Mouse (Mus musculus): ENCODE measurements around the gene Ptn. TPM values are rescaled to one million over a fixed set of nuclear protein-coding genes. Genes with fewer than 3 reads are reported as not detected.

Gene Ptn
- 100 to 1,000 TPM; 614 to 699 TPM for total RNA-seq (2021)

DNA sequence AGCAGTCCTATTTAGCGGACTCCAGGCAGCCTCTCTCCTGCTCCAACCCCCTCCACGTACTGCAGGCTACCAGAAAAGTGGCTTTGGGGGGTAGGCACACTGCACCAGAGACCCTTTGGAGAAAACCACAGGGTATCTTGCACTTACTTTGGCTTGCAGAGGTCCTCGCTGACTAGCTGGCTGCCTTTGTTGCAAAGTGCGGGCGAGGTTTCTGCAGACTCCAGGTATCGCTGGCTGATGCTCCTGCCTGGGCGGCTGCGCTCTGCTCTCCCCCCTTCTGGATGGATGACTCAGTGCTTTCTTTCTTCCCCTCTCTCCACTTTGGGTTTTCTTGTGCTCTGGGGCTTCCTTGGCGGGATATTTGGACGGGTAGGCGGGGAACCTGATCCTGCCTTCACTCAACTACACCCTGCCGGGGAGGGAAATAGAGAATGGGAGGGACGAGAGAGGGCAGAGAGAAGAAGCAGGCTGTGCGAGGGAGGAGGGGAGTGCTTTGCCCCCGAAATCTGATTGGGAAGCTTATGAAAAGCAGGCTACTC, at the start of gene Ptn:
Gene Ptn, minus strand, starts transcription at position 474 of the 539 bp plus-strand sequence.
- intact Hi-C loops (cut with DNase I) = loop anchor here (5.0 kb wide), 1 partner anchor 92 kb away; no protein-coding TSS in a partner anchor
- DNase-seq = peak; percentile 78

DNA sequence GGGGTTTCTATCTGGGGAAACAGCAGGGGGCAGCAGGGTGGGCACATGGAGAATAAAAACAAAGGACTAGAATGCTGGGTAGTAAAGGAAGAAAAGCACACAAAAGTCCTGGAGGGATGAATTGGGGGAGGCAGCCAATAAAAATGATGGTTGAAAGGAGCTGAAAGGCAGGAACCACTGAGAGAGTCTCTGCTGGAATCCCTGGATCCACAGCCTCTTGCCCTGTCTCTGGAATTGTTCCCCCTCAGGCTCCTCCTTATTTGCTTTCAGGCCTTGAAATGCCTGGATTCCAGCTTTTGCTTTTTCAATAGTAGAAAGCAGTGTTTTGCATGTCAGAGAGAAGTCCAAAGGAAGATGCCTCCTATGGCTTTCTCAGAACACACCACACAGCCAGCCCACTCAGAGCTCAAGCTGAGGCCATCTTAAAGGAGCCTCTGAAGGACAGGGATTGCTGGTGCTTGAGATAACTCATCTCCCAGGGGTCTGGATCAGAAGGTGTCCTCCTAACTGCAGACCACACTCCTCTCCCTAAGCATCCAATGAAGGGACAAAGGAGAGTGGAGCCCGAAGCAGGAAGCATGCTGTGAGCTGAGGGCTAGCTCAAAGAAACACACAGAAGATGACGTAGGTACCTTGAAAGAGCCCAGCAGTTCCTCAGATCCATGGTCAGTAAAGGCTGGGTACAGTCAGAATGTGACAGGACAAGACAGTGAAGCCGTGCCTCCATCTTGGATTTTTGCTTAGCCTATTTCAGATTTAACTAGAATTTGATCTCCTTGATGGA, 48.4 kb upstream of the Ptn start:
- intact Hi-C loops (cut with DNase I) = no loop called here
- DNase-seq = peak; percentile 33

DNA sequence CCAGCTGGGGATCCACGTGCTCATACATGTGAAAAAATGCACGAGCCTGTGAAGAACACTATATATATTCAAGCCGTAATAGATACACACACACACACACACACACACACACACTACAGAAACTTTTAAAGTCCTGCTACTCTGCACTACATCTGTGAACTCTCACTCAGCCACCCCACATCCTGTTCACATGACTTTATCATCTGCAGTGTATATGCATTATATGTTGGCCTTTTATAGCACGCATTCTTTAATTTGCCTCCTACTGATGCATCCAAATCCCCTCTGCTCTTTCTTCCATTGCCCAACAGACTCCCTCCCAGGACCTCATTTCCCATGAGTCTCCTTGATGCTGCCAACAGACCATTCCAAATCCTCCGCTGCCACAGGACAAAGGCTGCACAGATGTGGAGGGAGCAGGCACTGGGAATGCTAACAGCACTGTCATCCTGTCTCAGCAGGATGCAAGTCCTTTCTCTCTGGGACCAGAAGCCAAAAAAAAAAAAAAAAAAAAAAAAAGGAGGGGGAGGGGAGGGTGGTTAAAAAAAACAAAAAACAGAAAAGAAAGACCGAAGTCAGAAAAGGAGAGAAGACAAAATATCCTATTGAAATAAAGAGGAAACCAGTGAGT, 47.7 kb upstream of the Ptn start:
- DNase-seq = peak; percentile 27
- intact Hi-C loops (cut with DNase I) = no loop called here

DNA sequence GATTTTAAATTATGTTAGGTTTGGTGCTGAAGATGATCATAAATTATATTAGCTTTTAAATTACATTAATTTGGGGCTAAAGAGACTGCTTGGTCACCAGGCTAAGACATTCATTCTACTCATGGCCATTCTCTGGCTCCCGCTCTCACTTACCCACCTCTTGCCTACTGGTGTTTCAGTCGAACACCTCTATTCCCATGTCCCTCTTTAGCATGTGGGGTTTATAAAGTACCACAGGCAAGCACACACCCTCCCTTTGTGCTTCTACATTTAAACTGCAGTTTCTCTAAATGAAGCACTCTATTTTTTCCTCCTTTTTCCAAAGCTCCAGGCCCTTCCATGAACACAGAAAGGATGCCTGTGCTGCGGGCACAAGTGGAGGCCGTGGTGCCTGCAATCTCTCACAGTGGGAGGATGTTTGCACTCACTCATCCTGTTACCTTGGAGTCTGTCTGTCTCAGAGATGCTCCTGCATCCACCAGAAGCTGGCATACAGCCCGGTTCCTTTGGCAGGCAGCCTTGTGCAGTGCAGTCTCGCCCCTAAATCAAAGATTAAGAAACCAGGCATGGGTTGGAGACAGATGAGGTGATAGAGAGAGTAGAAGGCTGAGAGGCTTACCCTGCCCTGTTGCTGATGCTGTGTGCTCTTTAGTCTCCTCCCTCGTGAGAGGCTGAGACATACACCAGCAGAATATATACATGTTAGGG, 40.6 kb upstream of the Ptn start:
- DNase-seq = peak; percentile 96
- intact Hi-C loops (cut with DNase I) = no loop called here

DNA sequence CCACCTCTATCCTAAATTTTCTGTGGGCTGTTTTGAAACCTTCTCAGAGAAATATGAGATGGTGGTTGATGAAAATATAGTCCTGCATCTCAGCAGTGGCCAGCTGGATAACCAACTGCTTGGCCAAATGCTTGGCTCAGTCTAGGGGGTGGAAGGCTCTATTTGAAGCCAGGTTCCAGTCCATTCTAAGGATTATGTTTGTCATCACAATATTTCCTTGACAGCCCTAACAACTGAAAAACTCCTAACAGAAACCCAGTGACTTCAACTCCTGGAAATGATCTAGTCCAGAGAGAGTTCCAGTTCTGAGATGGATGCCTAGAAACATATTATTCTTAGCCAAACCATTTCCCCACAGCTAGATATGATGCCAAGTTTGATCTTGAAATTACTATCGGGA, 35.3 kb upstream of the Ptn start:
- intact Hi-C loops (cut with DNase I) = no loop called here

DNA sequence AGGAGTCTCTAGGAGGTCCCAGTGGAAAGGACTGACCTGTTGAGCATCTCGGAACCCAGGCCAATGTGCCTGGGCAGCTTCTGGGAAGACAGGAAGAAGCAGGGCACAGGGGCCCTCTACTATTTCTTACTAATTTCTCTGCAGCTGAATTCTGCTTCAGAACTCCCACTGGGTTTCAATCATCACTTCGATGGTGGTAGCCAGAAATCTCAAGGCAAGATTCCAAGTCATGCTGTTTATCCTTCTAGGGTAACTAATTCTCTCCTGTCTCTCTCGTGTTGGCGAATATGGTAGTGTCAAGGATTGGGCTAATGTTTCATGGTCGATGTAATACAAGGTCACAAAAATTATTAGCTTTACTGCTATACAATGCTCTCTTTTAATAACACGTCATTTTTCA, 34.2 kb upstream of the Ptn start:
- intact Hi-C loops (cut with DNase I) = no loop called here
- peak; percentile 59 for DNase-seq

More for the DNA sequence above, 35.3 kb upstream of the Ptn start:
- peak; percentile 53 for DNase-seq

DNA sequence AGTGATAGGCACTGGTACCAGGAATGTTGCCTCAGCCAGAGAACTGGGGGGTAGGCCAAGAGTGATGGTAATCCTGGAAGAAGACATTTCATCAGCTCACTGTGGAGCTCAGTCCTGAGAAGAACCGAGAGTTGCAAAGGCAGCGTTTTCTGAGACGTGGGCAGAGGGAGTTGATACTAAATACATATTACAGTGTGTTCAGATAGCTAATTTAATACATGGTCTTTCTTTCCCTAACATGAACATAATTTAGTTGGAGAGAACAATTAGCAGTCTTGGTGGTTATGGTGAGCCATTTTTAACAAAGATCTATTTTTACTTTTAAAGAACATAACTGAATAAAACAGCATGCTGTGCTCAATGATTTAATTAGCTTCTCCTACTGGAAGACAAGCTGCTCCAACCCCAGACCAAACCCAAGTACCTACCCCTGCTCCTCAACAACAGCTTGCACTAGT, 33.0 kb upstream of the Ptn start:
- intact Hi-C loops (cut with DNase I) = no loop called here

DNA sequence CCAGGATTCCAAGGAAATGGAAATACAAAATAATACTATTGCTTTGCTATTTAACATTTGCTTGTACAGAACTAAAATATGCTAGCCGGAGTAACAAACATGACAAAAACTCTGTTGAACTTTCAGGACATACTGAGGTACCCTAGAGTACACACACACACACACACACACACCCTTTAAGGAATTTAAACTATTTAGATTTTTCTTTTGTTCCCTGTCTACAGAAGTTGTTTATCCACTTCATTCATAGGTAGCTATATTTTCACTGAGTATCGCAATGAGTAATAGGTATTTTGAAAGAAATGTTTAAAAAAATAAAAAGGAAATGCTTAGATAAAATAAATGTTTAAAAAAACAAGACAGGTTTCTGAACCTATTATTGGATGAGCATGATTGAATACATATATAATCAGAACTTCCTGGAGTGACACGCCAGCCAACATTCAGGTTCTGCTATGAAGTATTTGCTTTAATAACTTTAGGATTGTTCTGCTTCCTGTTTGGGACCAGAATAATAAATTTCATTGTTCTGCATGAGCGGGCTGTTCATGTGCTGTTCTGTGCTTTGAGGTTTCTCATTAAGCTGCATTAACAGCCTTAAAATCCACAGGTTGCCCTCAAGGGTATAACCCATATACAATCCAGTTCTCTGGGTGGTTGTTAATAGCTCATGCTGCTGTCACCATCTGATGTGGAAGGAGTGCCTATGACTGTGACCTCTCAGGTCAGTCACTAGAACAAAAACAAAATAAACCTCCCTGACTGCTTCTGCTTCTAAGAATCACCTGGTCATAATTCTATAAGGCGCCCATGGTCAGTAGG, 32.3 kb upstream of the Ptn start:
- DNase-seq = no peak
- intact Hi-C loops (cut with DNase I) = no loop called here

More for the DNA sequence above, 33.0 kb upstream of the Ptn start:
- no peak for DNase-seq

DNA sequence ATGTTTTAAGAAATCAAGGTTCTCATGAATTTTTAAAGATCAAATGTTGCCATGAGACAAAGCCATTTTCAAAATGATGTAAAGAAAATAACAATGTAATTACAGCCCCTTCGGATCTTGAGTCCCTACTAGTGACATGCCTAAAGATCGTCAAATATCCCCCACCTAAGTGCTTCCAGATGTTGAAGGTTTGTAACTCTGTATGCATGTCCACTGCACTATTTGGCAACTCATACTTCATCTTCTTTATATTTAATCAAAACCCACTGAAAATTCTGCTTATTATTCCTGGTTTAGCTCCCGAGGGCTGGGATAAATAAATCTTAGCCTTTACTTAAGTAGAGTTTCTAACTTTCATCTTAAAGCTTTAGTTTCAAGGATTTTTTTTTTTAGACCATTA, 31.7 kb upstream of the Ptn start:
- intact Hi-C loops (cut with DNase I) = no loop called here
- DNase-seq = no peak

DNA sequence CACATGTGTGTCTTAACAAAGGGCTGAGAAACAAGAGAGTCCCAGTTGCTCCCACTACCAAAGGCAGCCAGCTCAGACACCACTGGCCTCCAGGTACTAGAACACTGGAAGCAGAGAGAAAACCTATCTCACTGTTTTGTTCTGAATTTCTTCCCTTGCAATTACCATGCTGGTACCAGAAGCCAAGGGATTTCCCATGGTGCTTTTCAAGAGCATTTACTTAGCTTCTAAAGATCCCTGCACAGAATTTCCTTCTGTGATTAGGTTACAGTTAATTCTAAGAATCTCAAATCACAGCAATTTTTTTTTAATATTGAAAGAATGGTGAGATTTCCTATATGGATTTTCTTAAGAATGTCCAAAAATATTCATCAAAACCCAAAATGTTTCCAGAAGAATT, 31.2 kb upstream of the Ptn start:
- no peak for DNase-seq
- intact Hi-C loops (cut with DNase I) = no loop called here

DNA sequence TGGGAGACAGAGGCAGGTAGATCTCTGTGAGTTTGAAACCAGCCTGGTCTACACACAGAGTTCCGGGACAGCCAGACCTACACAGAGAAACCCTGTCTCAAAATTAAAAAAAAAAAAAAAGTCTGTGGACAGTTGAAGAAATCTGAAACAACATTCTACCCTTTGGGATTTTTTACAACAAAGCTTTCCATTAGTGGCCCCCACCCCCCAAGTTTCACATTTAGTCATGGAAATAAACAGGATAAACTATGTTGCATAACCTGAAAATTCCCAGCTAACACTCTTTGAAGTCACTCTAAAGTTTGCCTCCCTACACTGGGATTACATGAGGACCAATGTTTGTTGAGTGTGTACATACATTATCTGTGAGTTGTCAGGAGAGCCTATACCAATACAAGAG, 28.7 kb upstream of the Ptn start:
- intact Hi-C loops (cut with DNase I) = no loop called here
- DNase-seq = no peak

DNA sequence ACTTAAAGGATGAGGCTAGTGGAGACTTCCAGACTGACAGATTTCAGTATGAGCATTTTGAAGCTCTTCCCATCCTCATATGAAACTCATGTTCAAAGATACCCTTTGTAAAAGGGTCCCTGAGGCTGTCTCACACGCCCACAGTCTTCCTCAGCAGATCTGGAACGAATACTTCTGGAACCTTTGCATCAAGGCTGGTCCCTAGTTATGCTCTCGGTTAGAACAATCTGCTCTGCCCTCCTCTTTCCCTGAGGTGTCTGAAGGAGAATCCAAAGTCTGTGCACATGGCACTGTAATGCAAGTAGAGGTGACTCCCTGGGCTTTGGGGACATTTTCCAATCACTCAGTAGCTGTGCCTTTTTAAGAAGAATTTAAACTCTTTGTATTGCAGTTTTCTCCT, 25.3 kb upstream of the Ptn start:
- DNase-seq = no peak
- intact Hi-C loops (cut with DNase I) = no loop called here

DNA sequence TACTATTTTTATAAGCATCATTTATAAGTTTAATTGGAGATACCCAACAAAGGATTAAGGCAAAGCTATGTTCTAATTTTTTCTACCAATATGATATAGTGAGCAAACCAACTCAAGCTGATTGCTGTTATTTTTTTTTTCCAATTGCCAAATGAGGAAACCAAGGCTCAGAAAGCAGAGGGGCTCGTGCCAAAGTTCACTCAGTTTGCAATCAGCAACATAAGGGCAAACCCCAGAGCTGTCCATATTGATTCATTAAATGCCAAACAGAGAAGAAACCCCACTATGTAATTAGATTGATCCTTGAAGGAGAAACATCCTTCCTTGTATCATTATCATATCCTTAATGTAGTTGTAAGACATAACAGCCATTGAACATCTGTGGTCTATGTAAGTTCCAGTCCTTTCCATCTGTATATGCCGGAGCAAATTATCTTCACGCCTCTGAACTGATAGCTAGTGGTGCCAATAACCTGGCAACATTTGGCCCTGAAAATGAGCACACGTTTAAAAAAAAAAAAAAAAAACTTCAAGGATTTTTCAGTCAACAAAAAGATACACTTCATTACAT, 24.8 kb upstream of the Ptn start:
- DNase-seq = no peak
- intact Hi-C loops (cut with DNase I) = no loop called here

DNA sequence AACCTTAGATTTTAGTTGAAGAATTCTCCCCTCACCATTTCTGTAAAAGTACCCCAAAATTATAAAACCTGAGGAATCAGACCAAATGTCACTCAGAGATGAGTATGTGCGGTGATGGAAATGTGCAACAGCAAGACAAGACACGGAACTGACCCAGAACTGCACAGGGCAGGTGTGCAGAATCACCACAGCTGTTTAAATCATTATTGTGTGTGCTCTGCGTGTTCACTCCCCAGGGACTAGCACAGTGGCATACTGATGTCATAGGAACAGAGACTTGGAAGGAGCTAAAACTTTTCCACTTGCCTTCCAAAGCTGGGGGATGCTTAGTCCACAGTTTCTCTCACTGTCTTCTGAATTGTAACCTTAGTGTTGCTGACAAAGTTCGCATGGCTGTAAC, 22.7 kb upstream of the Ptn start:
- intact Hi-C loops (cut with DNase I) = no loop called here

DNA sequence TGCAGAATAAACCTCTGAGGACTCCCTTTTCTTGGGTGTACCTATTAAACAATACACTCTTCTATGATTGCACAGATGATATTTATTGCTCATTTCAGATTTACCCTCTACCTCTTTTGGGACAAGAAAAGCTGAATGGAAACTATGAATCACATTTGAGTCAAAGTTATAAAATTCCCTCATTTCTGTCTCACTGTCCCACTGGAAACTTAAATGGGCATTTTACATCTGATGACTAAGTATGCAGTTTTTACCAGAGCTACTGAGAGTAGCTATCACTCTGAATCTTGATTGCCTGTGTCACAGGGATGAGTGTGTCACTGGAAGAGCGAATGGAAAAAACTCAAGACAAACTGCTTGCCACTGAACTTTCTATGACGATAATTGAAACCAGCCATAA, 22.2 kb upstream of the Ptn start:
- intact Hi-C loops (cut with DNase I) = no loop called here

More for the DNA sequence above, 22.7 kb upstream of the Ptn start:
- DNase-seq = no peak

DNA sequence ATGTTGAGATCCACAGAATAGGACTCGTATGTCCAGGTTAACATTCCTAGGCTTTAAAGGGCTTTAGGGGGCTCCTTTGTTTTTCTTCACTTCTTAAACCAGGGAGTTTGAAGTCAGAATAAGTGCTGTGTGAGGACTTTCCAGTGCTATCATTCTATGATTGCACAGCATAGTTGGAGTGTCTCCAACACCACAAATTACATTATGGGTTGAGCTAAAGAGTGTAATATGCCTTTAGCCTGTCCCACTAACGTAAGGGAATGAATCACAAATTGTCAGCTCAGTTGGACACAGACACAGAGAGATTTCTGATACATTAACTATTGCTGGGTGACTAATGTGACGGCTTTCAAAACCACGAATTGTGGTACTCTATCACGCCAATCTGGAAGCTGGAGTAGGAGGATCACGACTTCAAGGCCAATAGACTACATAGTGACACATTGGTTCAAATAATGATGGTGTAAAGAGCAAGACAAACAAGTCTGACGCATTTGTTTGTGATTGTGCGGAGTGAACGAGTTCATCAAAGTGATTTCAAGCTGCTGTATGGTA, 20.4 kb upstream of the Ptn start:
- no peak for DNase-seq
- intact Hi-C loops (cut with DNase I) = no loop called here

More for the DNA sequence above, 22.2 kb upstream of the Ptn start:
- DNase-seq = no peak

DNA sequence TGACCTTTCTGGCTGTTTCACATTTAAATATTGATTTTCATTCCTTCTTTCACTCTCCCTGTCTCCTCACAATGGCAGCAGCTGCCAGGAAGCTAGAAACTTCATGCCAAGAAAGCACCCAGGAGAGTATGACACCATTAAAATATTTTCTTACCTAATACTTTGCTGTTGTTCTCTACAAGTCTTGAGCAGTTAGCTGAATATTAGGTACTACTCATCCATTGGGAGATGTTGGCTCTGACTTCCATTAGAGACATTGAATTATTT, 9.7 kb upstream of the Ptn start:
- DNase-seq = no peak
- intact Hi-C loops (cut with DNase I) = no loop called here

DNA sequence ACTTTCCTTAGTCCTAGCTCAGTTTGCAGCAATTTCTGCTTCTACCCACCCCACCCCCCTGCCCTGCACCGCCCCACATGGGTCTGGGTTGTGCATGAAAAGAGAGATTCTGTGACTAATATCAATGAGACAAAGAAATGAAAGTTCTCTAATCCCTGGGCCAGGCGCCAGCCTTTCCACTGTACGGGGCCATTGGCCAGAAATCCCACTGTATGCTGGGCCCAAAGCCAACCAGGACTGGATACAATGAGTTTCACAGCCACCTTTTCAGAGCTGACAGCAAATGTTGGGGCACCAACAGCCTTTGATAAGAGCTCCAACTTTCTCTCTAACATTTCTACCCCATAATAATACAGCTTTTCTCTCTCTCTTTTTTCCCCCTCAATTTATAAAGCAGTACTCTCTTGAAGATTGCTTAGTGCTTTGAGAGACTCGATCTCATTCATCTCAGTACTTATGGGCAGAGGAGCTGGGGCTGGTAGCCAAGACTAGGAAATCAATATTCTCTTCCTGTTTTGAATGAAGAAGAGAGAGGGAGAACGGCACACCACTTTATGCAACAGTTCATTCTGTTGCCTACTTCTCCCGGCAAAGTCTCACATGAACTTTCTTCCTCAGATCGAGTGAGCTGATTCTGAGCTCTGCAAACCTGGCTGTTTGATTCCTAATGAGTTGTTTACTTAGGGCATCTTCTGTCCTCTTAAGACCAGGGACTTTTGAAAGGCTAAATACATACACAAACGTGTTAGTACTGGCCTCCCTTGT, 9.2 kb upstream of the Ptn start:
- peak; percentile 95 for DNase-seq
- intact Hi-C loops (cut with DNase I) = no loop called here

DNA sequence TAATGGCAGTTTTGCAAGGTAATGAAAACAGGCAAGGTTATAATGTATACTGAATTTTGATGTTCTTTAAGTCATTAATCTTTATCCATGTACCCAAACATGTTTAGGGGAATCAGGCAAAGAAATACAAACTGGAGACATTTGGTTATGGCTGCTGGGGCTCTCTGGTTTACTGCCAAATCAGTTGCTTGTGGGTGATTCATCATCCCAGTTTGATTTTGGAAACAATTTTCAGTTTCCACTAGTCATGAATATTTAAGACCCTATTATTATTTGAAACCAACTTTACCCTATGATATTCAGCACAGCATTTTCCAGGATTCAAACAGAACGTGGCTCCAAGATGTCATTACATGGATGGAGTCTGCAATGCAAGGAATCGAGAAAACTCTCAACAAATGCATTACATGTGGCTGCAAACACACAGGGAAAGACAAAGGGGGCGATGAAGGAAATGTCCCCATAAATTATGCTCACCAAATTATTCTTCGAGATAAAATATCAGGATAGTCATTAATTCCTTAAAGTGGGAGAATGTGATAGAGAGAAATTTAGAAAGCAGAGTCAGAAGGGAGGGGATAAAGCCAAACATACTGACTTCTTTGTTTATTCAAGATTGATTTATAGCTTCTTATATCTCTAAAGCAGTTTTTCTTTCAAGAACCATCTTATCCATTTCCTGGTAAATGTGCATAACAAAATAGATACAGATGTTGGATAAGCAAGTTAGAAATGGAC, 8.4 kb upstream of the Ptn start:
- intact Hi-C loops (cut with DNase I) = no loop called here
- no peak for DNase-seq

Measured in left cerebral cortex, postnatal 4 days (tissue).